Mouse (Mus musculus) limb, embryonic 12.5 days (tissue): ENCODE results near the gene Tppp3. TPM values are rescaled to one million over a fixed set of nuclear protein-coding genes. Genes with fewer than 3 reads are reported as not detected.

Experiments used
- ATAC-seq: fragments of 200-750 bp; cut with Nextera tagmentation; 2 replicates; pipeline ENCODE4 v1.8.0; 2017; ENCODE audit warnings: low read depth, moderate TSS enrichment; ENCODE audit not compliant: insufficient number of reproducible peaks, insufficient read depth, low FRiP score, low TSS enrichment
- H3K27ac ChIP-seq: fragments of 300-500 bp; sonication (generic); 2 replicates; pipeline ENCODE4 v1.5.1; 2016; ENCODE audit warnings: mild to moderate bottlenecking, moderate library complexity
- H3K27me3 ChIP-seq: fragments of 300-500 bp; sonication (generic); 2 replicates; pipeline ENCODE4 v1.6.1; 2016; ENCODE audit warnings: mild to moderate bottlenecking, moderate library complexity
- H3K36me3 ChIP-seq: fragments of 300-500 bp; sonication (generic); 2 replicates; pipeline ENCODE4 v1.6.1; 2016; ENCODE audit warnings: mild to moderate bottlenecking, moderate library complexity
- H3K4me1 ChIP-seq: fragments of 300-500 bp; sonication (generic); replicated peaks from 2 replicates; pipeline ENCODE4 v1.6.1; 2016
- H3K4me2 ChIP-seq: fragments of 300-500 bp; sonication (generic); 2 replicates; pipeline ENCODE4 v1.6.1; 2016; ENCODE audit warnings: mild to moderate bottlenecking, moderate library complexity
- H3K4me3 ChIP-seq: fragments of 300-500 bp; sonication (generic); replicated peaks from 2 replicates; pipeline ENCODE4 v1.5.1; 2016; ENCODE audit warnings: mild to moderate bottlenecking
- H3K9ac ChIP-seq: fragments of 300-500 bp; sonication (generic); replicated peaks from 2 replicates; pipeline ENCODE4 v1.6.1; 2016; ENCODE audit warnings: mild to moderate bottlenecking, moderate library complexity
- H3K9me3 ChIP-seq: fragments of 300-500 bp; sonication (generic); 2 replicates; pipeline ENCODE4 v1.6.1; 2016; ENCODE audit warnings: mild to moderate bottlenecking, moderate library complexity
- WGBS: fragments of 180-500 bp; shearing (Covaris S2); methylation state at CpG from one replicate; pipeline ENCODE4 v1.1.7; 2016; 5-methylcytosine and 5-hydroxymethylcytosine counted together
- polyA plus RNA-seq: library from polyadenylated mRNA; unstranded; fragments of >200 nt; fragmentation: Nextera tagmentation; extraction: Ambion mirVana; gene quantifications from 2 replicates; pipeline ENCODE4 v1.2.1, GENCODE M21; 2016

The Tppp3 gene
- polyA plus RNA-seq, 1 experiment from 2014 or later: 28.9 TPM

GRCm38 (mm10) chr8:105508758-105509157, 37.4 kb upstream of the Tppp3 start:
- Histone ChIP-seq H3K4me2 (peak overlapping the region; percentile 36), H3K4me3 (no peak overlapping the region), H3K9ac (no peak overlapping the region), H3K27ac (peak overlapping the region; percentile 94), H3K9me3 (no peaks in the 10 kb centered on the region), H3K36me3 (no peaks in the 10 kb centered on the region), H3K4me1 (peaks cover 45% of the 10 kb centered on the region), H3K27me3 (no peaks in the 10 kb centered on the region)
- 30% methylated on average over 2 of the region's 2 CpGs for WGBS
- peak; percentile 29; the same call in 1 of the 2 replicates for ATAC-seq

GRCm38 (mm10) chr8:105506977-105507376, 35.7 kb upstream of the Tppp3 start:
- H3K9ac ChIP-seq: no peak overlapping the region
- no peak overlapping the region for H3K4me2 ChIP-seq
- H3K4me1 ChIP-seq: peaks cover 40% of the 10 kb centered on the region
- WGBS: 81% methylated on average over 6 of the region's 6 CpGs
- no peak for ATAC-seq
- no peak overlapping the region for H3K4me3 ChIP-seq
- no peaks in the 10 kb centered on the region for H3K36me3 ChIP-seq
- H3K27ac ChIP-seq: no peak overlapping the region
- H3K9me3 ChIP-seq: no peaks in the 10 kb centered on the region
- no peaks in the 10 kb centered on the region for H3K27me3 ChIP-seq

GRCm38 (mm10) chr8:105504617-105505016, 33.3 kb upstream of the Tppp3 start:
- no peak overlapping the region for H3K4me2 ChIP-seq
- no peak for ATAC-seq
- no peaks in the 10 kb centered on the region for H3K36me3 ChIP-seq
- no peaks in the 10 kb centered on the region for H3K9me3 ChIP-seq
- no peak overlapping the region for H3K9ac ChIP-seq
- H3K4me1 ChIP-seq: peaks cover 25% of the 10 kb centered on the region
- no peak overlapping the region for H3K4me3 ChIP-seq
- WGBS: 89% methylated on average over 3 of the region's 3 CpGs
- no peak overlapping the region for H3K27ac ChIP-seq
- no peaks in the 10 kb centered on the region for H3K27me3 ChIP-seq

- H3K4me2 ChIP-seq: no peak overlapping the region
- no peaks in the 10 kb centered on the region for H3K27me3 ChIP-seq
- no peak for ATAC-seq
- no peaks in the 10 kb centered on the region for H3K36me3 ChIP-seq
- H3K9ac ChIP-seq: no peak overlapping the region
- no peaks in the 10 kb centered on the region for H3K9me3 ChIP-seq
- WGBS: 69% methylated on average over 12 of the region's 12 CpGs
- H3K27ac ChIP-seq: no peak overlapping the region
- H3K4me1 ChIP-seq: peaks cover 16% of the 10 kb centered on the region
- H3K4me3 ChIP-seq: no peak overlapping the region
Measured at GRCm38 (mm10) chr8:105499787-105500186, 28.5 kb upstream of the Tppp3 start.

GRCm38 (mm10) chr8:105496439-105497180, 25.3 kb upstream of the Tppp3 start, which contains the start of gene Zdhhc1:
Gene Zdhhc1, minus strand, starts transcription at chr8:105496902.
- peak within 1 kb of the TSS; percentile 92 for H3K9ac ChIP-seq
- H3K9me3 ChIP-seq: no peaks in the 10 kb centered on the region
- no peaks in the 10 kb centered on the region for H3K27me3 ChIP-seq
- no peaks in the 10 kb centered on the region for H3K36me3 ChIP-seq
- peaks cover 30% of the 10 kb centered on the region for H3K4me1 ChIP-seq
- peak within 1 kb of the TSS; percentile 83 for H3K27ac ChIP-seq
- ATAC-seq: peak; percentile 75
- WGBS: under 1% methylated on average over 68 of the region's 68 CpGs
- peak within 1 kb of the TSS; percentile 86 for H3K4me2 ChIP-seq
- H3K4me3 ChIP-seq: peak within 1 kb of the TSS; percentile 80

- H3K4me2 ChIP-seq: peak overlapping the region; percentile 86
- 35% methylated on average over 17 of the region's 17 CpGs for WGBS
- H3K4me1 ChIP-seq: peaks cover 30% of the 10 kb centered on the region
- no peaks in the 10 kb centered on the region for H3K27me3 ChIP-seq
- H3K9ac ChIP-seq: peak overlapping the region; percentile 92
- peak overlapping the region; percentile 83 for H3K27ac ChIP-seq
- H3K9me3 ChIP-seq: no peaks in the 10 kb centered on the region
- H3K36me3 ChIP-seq: no peaks in the 10 kb centered on the region
- ATAC-seq: no peak
- peak overlapping the region; percentile 80 for H3K4me3 ChIP-seq
Measured at GRCm38 (mm10) chr8:105495350-105496302, 24.3 kb upstream of the Tppp3 start.

GRCm38 (mm10) chr8:105494566-105494965, 23.2 kb upstream of the Tppp3 start:
- H3K36me3 ChIP-seq: no peaks in the 10 kb centered on the region

GRCm38 (mm10) chr8:105493495-105493894, 22.2 kb upstream of the Tppp3 start:
- Histone ChIP-seq H3K9me3 (no peaks in the 10 kb centered on the region), H3K27me3 (no peaks in the 10 kb centered on the region), H3K9ac (no peak overlapping the region), H3K36me3 (no peaks in the 10 kb centered on the region), H3K27ac (no peak overlapping the region), H3K4me2 (no peak overlapping the region), H3K4me1 (peaks cover 30% of the 10 kb centered on the region), H3K4me3 (no peak overlapping the region)
- WGBS: 5% methylated on average over 3 of the region's 3 CpGs
- no peak for ATAC-seq

More at GRCm38 (mm10) chr8:105494566-105494965, 23.2 kb upstream of the Tppp3 start:
- peaks cover 30% of the 10 kb centered on the region for H3K4me1 ChIP-seq
- H3K9ac ChIP-seq: no peak overlapping the region; the same call in 1 of the 2 replicates
- no peaks in the 10 kb centered on the region for H3K9me3 ChIP-seq
- peak overlapping the region; percentile 25; the same call in 1 of the 2 replicates for H3K27ac ChIP-seq
- no peak overlapping the region for H3K4me2 ChIP-seq
- H3K4me3 ChIP-seq: no peak overlapping the region
- no peaks in the 10 kb centered on the region for H3K27me3 ChIP-seq
- WGBS: 74% methylated on average over 3 of the region's 3 CpGs
- no peak for ATAC-seq

- Histone ChIP-seq H3K36me3 (peaks cover 5% of the 10 kb centered on the region; the same call in 1 of the 2 replicates), H3K4me3 (no peak overlapping the region), H3K4me1 (peaks cover 14% of the 10 kb centered on the region), H3K27me3 (no peaks in the 10 kb centered on the region), H3K9ac (no peak overlapping the region), H3K4me2 (no peak overlapping the region), H3K27ac (no peak overlapping the region), H3K9me3 (no peaks in the 10 kb centered on the region)
- ATAC-seq: no peak
- WGBS: 50% methylated on average over 1 of the region's 1 CpGs
Measured at GRCm38 (mm10) chr8:105489281-105489680, 18.0 kb upstream of the Tppp3 start.

GRCm38 (mm10) chr8:105488082-105488481, 16.8 kb upstream of the Tppp3 start:
- H3K4me1 ChIP-seq: peaks cover 19% of the 10 kb centered on the region
- no peak overlapping the region for H3K9ac ChIP-seq
- 64% methylated on average over 3 of the region's 3 CpGs for WGBS
- H3K36me3 ChIP-seq: peaks cover 5% of the 10 kb centered on the region; the same call in 1 of the 2 replicates
- ATAC-seq: no peak
- no peaks in the 10 kb centered on the region for H3K9me3 ChIP-seq
- H3K27ac ChIP-seq: no peak overlapping the region
- H3K27me3 ChIP-seq: no peaks in the 10 kb centered on the region
- H3K4me3 ChIP-seq: no peak overlapping the region
- H3K4me2 ChIP-seq: no peak overlapping the region

GRCm38 (mm10) chr8:105484392-105484791, 13.1 kb upstream of the Tppp3 start:
- no peak for ATAC-seq

More at GRCm38 (mm10) chr8:105484392-105484791, 13.1 kb upstream of the Tppp3 start:
- WGBS: 39% methylated on average over 2 of the region's 2 CpGs
- H3K9me3 ChIP-seq: no peaks in the 10 kb centered on the region
- H3K9ac ChIP-seq: no peak overlapping the region
- H3K27me3 ChIP-seq: no peaks in the 10 kb centered on the region
- H3K36me3 ChIP-seq: peaks cover 7% of the 10 kb centered on the region
- no peak overlapping the region for H3K4me2 ChIP-seq
- peak overlapping the region; percentile 51; the same call in 1 of the 2 replicates for H3K27ac ChIP-seq
- H3K4me3 ChIP-seq: no peak overlapping the region
- peaks cover 26% of the 10 kb centered on the region for H3K4me1 ChIP-seq
